Mouse (Mus musculus): ENCODE measurements around the gene Setd1a.

DNA sequence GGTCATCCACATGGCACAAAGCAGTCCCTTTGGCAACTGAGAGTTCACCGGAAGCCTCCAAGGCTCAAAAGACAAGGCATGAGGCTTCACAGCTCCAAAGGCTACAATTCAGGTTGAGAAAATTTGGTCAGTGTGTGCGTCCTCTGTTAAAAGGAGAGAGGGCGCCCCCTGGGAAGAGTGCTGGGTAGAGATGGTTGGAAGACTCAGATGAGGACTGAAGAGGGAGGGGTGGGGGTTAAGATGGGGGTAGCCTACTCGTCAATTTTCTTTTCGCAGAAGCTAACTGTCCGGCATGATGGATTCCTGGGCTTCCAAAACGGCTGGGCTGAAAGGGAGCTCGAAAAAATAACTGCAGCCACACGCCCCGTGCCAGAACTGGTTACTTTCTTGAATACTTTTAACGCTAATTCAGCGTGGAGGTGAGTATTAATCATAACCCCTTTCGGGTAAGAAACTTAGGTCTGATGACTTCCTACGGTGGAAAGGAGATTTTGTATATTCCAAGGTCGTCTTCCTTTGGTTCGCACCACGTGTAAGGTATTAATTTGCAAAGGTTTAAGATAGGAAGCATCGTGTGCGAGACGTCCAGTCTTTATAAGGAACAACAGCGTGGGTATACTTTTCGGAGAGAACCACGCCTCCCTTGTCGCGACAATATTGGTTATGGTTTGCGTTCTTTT is 32.0 kb upstream of the Setd1a start, which contains the start of gene Fbxl19:
- TF ChIP-seq HCFC1 (IDR thresholded peaks at IDR 0.05; ENCODE audit: low read depth, low read length) = peak; percentile 54
- TF ChIP-seq CTCF (conservative IDR thresholded peaks at IDR 0.05 in 1 of 2, IDR thresholded peaks at IDR 0.05 in 1 of 2; ENCODE audit: low read depth in 2 of 2, low read length in 2 of 2) = peak; percentile 28 to 86; a peak in 2 of 4 replicates
- TF ChIP-seq JUND (conservative IDR thresholded peaks at IDR 0.05; ENCODE audit: low read depth, low read length) = no peak
- no peak for TF ChIP-seq ZKSCAN1 (IDR thresholded peaks at IDR 0.05; ENCODE audit: borderline replicate concordance, low read depth, low read length)
- peak; percentile 28 for TF ChIP-seq POLR2A (IDR thresholded peaks at IDR 0.05; ENCODE audit: low read depth, low read length)

Data from CH12.LX (cell line).